Mouse (Mus musculus) heart, embryonic 11.5 days (tissue): ENCODE data around the gene Synm. TPM values are rescaled to one million over a fixed set of nuclear protein-coding genes. Genes with fewer than 3 reads are reported as not detected.

Experiments used
- ATAC-seq: fragments of 200-750 bp; cut with Nextera tagmentation; replicated peaks from 2 replicates; pipeline ENCODE4 v1.8.0; 2017; ENCODE audit warnings: moderate library complexity; ENCODE audit not compliant: insufficient number of reproducible peaks, low FRiP score, low TSS enrichment
- H3K27ac ChIP-seq: fragments of 300-500 bp; sonication (generic); 2 replicates; pipeline ENCODE4 v1.5.1; 2014; ENCODE audit warnings: mild to moderate bottlenecking, low read depth, low read length
- H3K27me3 ChIP-seq: fragments of 300-500 bp; sonication (generic); 2 replicates; pipeline ENCODE4 v1.6.1; 2014; ENCODE audit warnings: mild to moderate bottlenecking, low read length, mixed read lengths; ENCODE audit not compliant: control insufficient read depth, insufficient read depth
- H3K36me3 ChIP-seq: fragments of 300-500 bp; sonication (generic); 2 replicates; pipeline ENCODE4 v1.6.1; 2014; ENCODE audit warnings: mild to moderate bottlenecking, low read length, moderate library complexity, mixed read lengths; ENCODE audit not compliant: control insufficient read depth, insufficient read depth
- H3K4me1 ChIP-seq: fragments of 300-500 bp; sonication (generic); 2 replicates; pipeline ENCODE4 v1.6.1; 2014; ENCODE audit warnings: low read length; ENCODE audit not compliant: control insufficient read depth, insufficient read depth
- H3K4me2 ChIP-seq: fragments of 300-500 bp; sonication (generic); 2 replicates; pipeline ENCODE4 v1.6.1; 2014; ENCODE audit warnings: mild to moderate bottlenecking, moderate library complexity
- H3K4me3 ChIP-seq: fragments of 300-500 bp; sonication (generic); 2 replicates; pipeline ENCODE4 v1.5.1; 2014; ENCODE audit warnings: low read depth, low read length
- H3K9ac ChIP-seq: fragments of 300-500 bp; sonication (generic); 2 replicates; pipeline ENCODE4 v1.6.1; 2014; ENCODE audit warnings: mild to moderate bottlenecking, low read depth, low read length, moderate library complexity
- H3K9me3 ChIP-seq: fragments of 300-500 bp; sonication (generic); replicated peaks from 2 replicates; pipeline ENCODE4 v1.6.1; 2016; ENCODE audit warnings: low read length; ENCODE audit not compliant: control insufficient read depth
- WGBS: fragments of 180-500 bp; shearing (Covaris S2); extraction: QIAGEN DNeasy Blood & Tissue Kit; methylation state at CpG from one replicate; pipeline ENCODE4 v1.1.7; 2014; ENCODE audit not compliant: insufficient replicate concordance; 5-methylcytosine and 5-hydroxymethylcytosine counted together
- polyA plus RNA-seq: library from polyadenylated mRNA; unstranded; fragments of >200 nt; fragmentation: Nextera tagmentation; extraction: Ambion mirVana; gene quantifications from 2 replicates; pipeline ENCODE4 v1.2.1, GENCODE M21; 2014

Synm gene
- polyA plus RNA-seq, 1 experiment from 2014 or later, result 3.4 TPM

DNA sequence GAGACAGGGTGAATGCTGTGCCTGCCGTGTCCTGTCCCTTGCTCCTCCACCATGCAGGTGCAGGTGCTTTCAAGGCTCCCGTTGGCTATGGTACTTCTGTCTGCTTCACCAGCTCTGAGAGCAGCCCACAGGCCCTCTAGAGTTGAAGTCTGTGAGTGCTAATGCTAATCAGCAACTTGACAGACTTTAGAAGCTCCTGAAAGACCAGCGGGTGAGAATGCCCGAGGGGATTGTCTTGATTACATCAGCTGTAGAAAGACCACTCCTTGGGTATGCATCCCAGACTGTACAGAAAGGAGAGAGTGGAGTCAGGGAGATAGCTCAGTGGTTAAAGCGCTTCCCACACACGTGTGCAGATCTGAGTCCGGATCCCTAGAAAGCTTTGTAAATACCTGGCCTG lies 31.7 kb upstream of the Synm start:
- Histone ChIP-seq H3K4me3 (no peak overlapping the region), H3K4me1 (no peaks in the 10 kb centered on the region), H3K4me2 (no peak overlapping the region), H3K27ac (no peak overlapping the region), H3K36me3 (no peaks in the 10 kb centered on the region), H3K27me3 (no peaks in the 10 kb centered on the region), H3K9ac (no peak overlapping the region), H3K9me3 (no peaks in the 10 kb centered on the region)
- no peak for ATAC-seq
- 46% methylated on average over 7 of the region's 7 CpGs for WGBS

DNA sequence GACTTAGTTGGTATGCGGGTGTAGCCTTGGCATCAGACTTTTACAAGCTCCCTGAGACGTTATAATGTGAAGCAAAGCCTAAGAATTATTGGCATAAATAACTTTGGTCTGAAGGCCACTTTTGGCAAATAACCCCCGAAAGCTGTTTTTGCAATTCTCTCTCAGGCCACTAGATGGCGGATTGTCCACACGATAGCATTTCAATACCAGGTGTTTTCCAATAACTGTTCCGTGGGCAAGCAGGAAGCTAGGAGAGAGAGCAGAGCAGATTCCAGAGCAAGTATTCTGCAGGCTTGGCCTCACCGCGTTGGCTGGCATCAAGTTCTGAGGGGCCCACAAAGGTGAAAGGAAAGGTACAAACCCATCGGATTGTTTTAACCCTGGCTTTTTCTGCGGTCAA lies 29.2 kb upstream of the Synm start:
- ATAC-seq, result no peak
- H3K4me1 ChIP-seq, result no peaks in the 10 kb centered on the region
- H3K27ac ChIP-seq, result no peak overlapping the region
- H3K4me3 ChIP-seq, result no peak overlapping the region
- 15% methylated on average over 10 of the region's 10 CpGs for WGBS
- H3K9me3 ChIP-seq, result no peaks in the 10 kb centered on the region
- no peaks in the 10 kb centered on the region for H3K36me3 ChIP-seq
- H3K4me2 ChIP-seq, result no peak overlapping the region
- H3K27me3 ChIP-seq, result no peaks in the 10 kb centered on the region
- H3K9ac ChIP-seq, result no peak overlapping the region

DNA sequence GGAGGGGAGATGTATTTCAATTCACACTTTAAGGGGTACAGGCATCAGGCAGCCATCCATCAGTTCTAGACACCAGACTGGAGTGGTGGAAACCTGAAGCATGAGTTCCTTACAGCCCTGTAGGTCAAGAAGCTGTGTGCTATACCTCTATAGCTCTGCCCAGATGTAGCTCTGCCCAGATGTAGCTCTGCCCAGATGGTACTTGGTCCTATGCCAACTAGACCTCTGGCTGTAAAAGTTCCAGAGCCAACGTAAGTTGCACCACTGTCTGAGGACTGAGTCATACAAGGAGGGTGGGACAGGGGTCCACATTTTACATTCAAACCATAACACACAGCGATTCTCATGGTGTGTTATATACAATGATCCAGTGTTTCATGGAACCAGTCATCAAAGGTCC lies 28.3 kb upstream of the Synm start:
- H3K9ac ChIP-seq, result no peak overlapping the region
- H3K4me3 ChIP-seq, result no peak overlapping the region
- H3K4me1 ChIP-seq, result no peaks in the 10 kb centered on the region
- WGBS, result 58% methylated on average over 2 of the region's 2 CpGs
- H3K27me3 ChIP-seq, result no peaks in the 10 kb centered on the region
- no peaks in the 10 kb centered on the region for H3K36me3 ChIP-seq
- H3K27ac ChIP-seq, result no peak overlapping the region
- 0 out of 2 replicates have a peak, but pooled peaks have one; percentile 26 for ATAC-seq
- no peaks in the 10 kb centered on the region for H3K9me3 ChIP-seq
- H3K4me2 ChIP-seq, result no peak overlapping the region

DNA sequence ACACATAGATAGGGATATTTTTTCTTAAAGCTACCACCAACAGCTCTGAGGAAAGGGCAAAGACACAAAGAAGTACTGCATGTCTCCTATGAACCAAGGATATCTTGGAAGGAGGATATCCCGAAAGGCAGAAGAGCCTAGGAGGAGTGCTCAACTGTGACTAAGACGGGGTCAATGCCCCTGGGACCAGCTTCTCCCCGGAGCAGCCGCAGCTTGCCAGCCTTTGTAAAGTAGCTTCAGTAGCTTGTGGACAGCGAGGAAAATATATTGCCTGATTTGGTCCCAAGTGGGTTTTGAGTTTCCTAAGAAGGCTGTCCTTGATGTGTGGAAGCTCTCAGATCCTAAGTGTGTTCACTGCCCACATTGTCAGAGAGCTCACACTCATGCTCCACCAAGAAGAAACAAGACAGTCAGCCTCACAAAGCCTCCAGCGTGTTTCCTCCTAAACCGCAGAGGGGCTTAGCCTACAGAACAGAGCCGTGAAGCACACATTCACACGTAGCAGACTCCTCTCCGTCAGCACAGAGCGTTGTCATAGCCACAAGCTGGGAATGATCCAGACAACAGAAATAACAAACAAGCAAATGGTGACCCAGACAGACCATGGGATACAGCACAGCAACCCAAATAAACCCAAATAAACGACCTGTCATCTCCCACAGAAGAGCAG lies 17.2 kb upstream of the Synm start:
- H3K4me2 ChIP-seq, result no peak overlapping the region
- no peak overlapping the region for H3K9ac ChIP-seq
- H3K27ac ChIP-seq, result no peak overlapping the region
- no peaks in the 10 kb centered on the region for H3K27me3 ChIP-seq
- H3K36me3 ChIP-seq, result no peaks in the 10 kb centered on the region
- 51% methylated on average over 12 of the region's 12 CpGs for WGBS
- no peak for ATAC-seq
- no peaks in the 10 kb centered on the region for H3K9me3 ChIP-seq
- 0 out of 2 replicates have a peak, but pooled peaks cover 3% of the 10 kb centered on the region for H3K4me1 ChIP-seq
- no peak overlapping the region for H3K4me3 ChIP-seq

DNA sequence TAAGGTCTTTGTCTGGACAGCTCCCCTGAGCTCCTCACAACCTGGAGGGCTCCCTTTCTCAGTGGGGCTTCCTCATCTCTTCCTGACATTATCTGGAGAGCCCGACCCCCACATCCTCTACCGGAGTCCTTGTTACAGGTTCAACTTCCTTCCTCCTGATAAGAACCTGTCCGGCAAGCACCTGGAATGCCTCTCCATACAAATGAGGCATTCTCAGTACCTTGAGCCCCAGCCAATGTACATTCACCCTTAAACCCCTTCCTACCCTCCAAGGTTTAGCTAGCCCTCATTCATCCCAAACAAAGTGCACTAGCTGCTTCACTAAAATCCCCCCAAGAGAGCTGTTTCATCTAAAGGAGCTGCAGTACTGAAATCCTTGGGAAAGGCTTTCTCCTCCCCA lies 16.1 kb upstream of the Synm start:
- Histone ChIP-seq H3K4me1 (0 out of 2 replicates have a peak, but pooled peaks cover under 1% of the 10 kb centered on the region), H3K4me3 (no peak overlapping the region), H3K27ac (no peak overlapping the region), H3K36me3 (no peaks in the 10 kb centered on the region), H3K27me3 (no peaks in the 10 kb centered on the region), H3K4me2 (no peak overlapping the region), H3K9ac (no peak overlapping the region), H3K9me3 (no peaks in the 10 kb centered on the region)
- 38% methylated on average over 3 of the region's 3 CpGs for WGBS
- ATAC-seq, result no peak

DNA sequence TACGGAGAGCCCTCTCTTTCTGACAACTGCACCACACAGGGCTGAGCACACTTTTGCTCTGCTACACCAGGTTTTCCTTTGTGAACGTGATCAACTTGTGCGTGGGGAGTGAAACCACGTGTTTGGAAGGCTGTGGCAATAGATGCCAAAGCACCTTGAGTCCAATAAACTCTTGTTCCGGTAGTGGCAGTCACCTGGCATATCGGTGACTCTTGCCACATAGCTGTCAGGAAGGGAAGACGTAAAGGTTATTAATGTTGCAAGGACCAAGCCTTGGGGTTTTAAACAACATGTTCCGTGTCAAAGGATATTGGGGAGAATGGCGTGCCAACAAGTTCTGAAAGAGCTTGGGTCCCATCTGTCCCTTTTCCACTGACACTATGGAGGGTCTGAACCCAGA lies 12.7 kb upstream of the Synm start:
- H3K27me3 ChIP-seq, result no peaks in the 10 kb centered on the region
- H3K27ac ChIP-seq, result no peak overlapping the region
- no peak overlapping the region for H3K4me2 ChIP-seq
- no peak overlapping the region for H3K9ac ChIP-seq
- no peak overlapping the region for H3K4me3 ChIP-seq
- ATAC-seq, result no peak
- H3K9me3 ChIP-seq, result no peaks in the 10 kb centered on the region
- WGBS, result 89% methylated on average over 9 of the region's 9 CpGs
- no peaks in the 10 kb centered on the region for H3K4me1 ChIP-seq
- no peaks in the 10 kb centered on the region for H3K36me3 ChIP-seq

DNA sequence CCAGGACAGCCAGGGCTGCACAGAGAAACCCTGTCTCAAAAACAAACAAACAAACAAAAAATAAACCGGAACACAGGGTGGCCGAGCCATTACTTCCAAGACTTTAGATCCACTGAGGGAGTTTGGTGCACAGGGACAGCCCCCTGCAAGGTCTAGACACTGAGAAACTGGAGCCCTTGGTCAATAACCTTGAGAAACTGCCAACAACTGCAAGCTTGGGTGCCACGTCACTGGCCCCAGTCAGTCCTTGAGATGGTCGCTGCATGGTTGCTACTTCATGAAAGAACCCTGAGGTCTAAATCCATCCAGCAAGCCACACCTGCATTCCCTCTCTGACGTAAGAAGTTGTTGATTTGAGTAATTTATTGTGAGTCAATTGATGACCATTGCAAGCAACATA lies 9.9 kb upstream of the Synm start:
- no peaks in the 10 kb centered on the region for H3K27me3 ChIP-seq
- no peaks in the 10 kb centered on the region for H3K4me1 ChIP-seq
- no peak for ATAC-seq
- no peak overlapping the region for H3K27ac ChIP-seq
- H3K9ac ChIP-seq, result no peak overlapping the region
- WGBS, result 79% methylated on average over 5 of the region's 5 CpGs
- H3K9me3 ChIP-seq, result no peaks in the 10 kb centered on the region
- H3K36me3 ChIP-seq, result no peaks in the 10 kb centered on the region
- no peak overlapping the region for H3K4me3 ChIP-seq
- no peak overlapping the region for H3K4me2 ChIP-seq

DNA sequence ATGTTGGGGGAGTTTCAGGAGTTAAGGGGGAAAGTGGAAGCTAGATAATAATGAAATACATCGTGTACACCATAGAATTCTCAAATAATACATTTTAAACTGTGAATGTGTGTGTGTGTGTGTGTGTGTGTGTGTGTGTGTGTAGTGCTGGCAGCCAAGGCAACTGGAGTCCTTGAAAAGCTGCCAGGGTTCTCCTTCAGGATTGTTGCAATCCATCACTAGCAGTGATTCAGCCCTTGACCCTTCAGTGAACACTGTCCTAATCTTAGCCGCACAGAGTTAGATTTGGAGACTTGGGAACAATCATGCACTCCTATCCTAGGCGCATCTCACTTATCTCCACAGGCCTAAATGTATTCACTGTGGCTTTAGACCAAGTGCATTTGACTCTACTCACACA lies 8.6 kb upstream of the Synm start:
- no peak overlapping the region for H3K4me3 ChIP-seq
- no peaks in the 10 kb centered on the region for H3K27me3 ChIP-seq
- H3K36me3 ChIP-seq, result no peaks in the 10 kb centered on the region
- H3K9ac ChIP-seq, result no peak overlapping the region
- 73% methylated on average over 3 of the region's 3 CpGs for WGBS
- no peaks in the 10 kb centered on the region for H3K4me1 ChIP-seq
- H3K9me3 ChIP-seq, result no peaks in the 10 kb centered on the region
- H3K27ac ChIP-seq, result no peak overlapping the region
- H3K4me2 ChIP-seq, result no peak overlapping the region
- no peak for ATAC-seq

DNA sequence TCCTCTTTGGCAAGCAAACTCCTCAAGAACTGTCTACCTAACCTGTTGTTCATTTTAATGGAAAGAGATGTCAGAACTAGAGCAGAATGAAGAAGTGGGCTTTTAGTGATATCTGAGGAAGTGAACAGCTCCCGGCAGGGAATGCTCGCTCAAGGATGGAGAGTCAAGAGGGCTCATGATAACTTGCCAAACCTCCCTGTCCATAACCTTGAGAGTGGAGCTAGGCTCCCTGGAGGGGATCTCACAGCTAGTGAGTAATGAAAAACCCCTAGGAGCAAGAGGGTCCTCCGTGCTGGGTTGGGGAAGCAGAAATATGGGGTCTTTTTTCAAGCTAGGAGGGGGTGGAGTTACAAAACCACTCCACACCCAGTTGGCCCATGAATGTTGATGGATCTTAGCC lies 4.1 kb upstream of the Synm start:
- Histone ChIP-seq H3K4me3 (no peak overlapping the region), H3K27me3 (peaks cover 4% of the 10 kb centered on the region), H3K36me3 (no peaks in the 10 kb centered on the region), H3K4me1 (no peaks in the 10 kb centered on the region; the same call in 1 of the 2 replicates), H3K9ac (no peak overlapping the region), H3K27ac (no peak overlapping the region), H3K9me3 (no peaks in the 10 kb centered on the region), H3K4me2 (no peak overlapping the region)
- 50% methylated on average over 3 of the region's 3 CpGs for WGBS
- ATAC-seq, result no peak
